ENCODE assay signal across 8 mouse cellular contexts in the genomic region with DNA sequence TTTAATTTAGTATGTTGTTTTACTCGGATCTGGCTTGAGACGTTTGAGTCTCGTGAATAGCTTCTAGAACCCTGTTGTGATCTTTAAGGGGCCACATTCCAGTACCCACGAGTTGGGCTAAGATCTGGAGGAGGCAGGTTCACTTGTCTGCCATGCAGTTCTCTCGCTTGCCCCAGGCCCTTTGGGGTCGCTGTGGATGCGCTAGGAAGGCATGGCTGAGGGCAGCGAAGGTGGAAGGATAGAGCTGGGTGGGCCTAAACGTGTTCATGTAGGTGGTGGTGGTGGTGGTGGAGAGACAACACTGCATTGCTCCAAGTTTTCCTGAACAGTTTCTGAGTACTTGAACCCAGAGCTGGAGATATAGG. TPM values are rescaled to one million over a fixed set of nuclear protein-coding genes. Genes with fewer than 3 reads are reported as not detected.
A peak's percentile ranks its signal among the peaks of the same experiment; 100 is the strongest.
DNase-seq lines count a peak whose midpoint lies in the region; ATAC-seq and TF ChIP-seq lines count a peak whose summit lies in the region.

No protein-coding gene starts in this region.

- intact Hi-C loops in left cerebral cortex, adult 2 months (cut with DNase I) = loop anchor here (5.0 kb wide), 2 partner anchors 209 to 239 kb away; no protein-coding TSS in a partner anchor

- H3K4me3 ChIP-seq in left cerebral cortex, adult 2 months = peak overlapping the region; percentile 61
- H3K4me3 ChIP-seq in embryonic facial prominence, embryonic 11.5 days (ENCODE audit: low read depth, low read length) = peak overlapping the region; percentile 62
- peak overlapping the region; percentile 48 for H3K4me3 ChIP-seq in hindbrain, embryonic 12.5 days
- no peak overlapping the region for H3K4me3 ChIP-seq in liver, embryonic 12.5 days
- H3K4me3 ChIP-seq in neural tube, embryonic 13.5 days = peak overlapping the region; percentile 62

- peaks cover 2% of the 10 kb centered on the region for H3K4me1 ChIP-seq in embryonic facial prominence, embryonic 11.5 days (ENCODE audit: control insufficient read depth, insufficient read depth, low read length)
- peaks cover 26% of the 10 kb centered on the region for H3K4me1 ChIP-seq in hindbrain, embryonic 12.5 days
- H3K4me1 ChIP-seq in liver, embryonic 12.5 days = peaks cover 15% of the 10 kb centered on the region; the same call in 1 of the 2 replicates
- peaks cover 37% of the 10 kb centered on the region for H3K4me1 ChIP-seq in neural tube, embryonic 13.5 days (replicated peaks)

- no peak overlapping the region; the same call in 1 of the 2 replicates for H3K9ac ChIP-seq in embryonic facial prominence, embryonic 11.5 days (replicated peaks; ENCODE audit: low read length)
- H3K9ac ChIP-seq in hindbrain, embryonic 12.5 days = peak overlapping the region; percentile 69
- no peak overlapping the region for H3K9ac ChIP-seq in liver, embryonic 12.5 days
- peak overlapping the region; percentile 82 for H3K9ac ChIP-seq in neural tube, embryonic 13.5 days

- peak overlapping the region; percentile 99 for H3K4me2 ChIP-seq in embryonic facial prominence, embryonic 11.5 days (ENCODE audit: low read depth, low read length)
- peak overlapping the region; percentile 91 for H3K4me2 ChIP-seq in hindbrain, embryonic 12.5 days (replicated peaks)
- H3K4me2 ChIP-seq in liver, embryonic 12.5 days = peak overlapping the region; percentile 72
- peak overlapping the region; percentile 99 for H3K4me2 ChIP-seq in neural tube, embryonic 13.5 days

- peak; percentile 29 for ATAC-seq in activated CD4-positive, CD25-positive, alpha-beta regulatory T cell, adult 4 months
- ATAC-seq in embryonic facial prominence, embryonic 11.5 days (replicated peaks; ENCODE audit: insufficient number of reproducible peaks, low FRiP score, low TSS enrichment, low read depth) = no peak
- ATAC-seq in hindbrain, embryonic 12.5 days (ENCODE audit: low FRiP score) = no peak
- no peak for ATAC-seq in liver, embryonic 12.5 days
- 0 out of 2 replicates have a peak, but pooled peaks have one; percentile 6 for ATAC-seq in neural tube, embryonic 13.5 days (ENCODE audit: low read depth)
- no peak for ATAC-seq in erythroblast, adult 5-6 weeks (replicated peaks; ENCODE audit: low FRiP score, poor library complexity, severe bottlenecking)

- peak; percentile 24 for TF ChIP-seq CTCF in left cerebral cortex, adult 2 months (IDR thresholded peaks at IDR 0.05)

- H3K27ac ChIP-seq in left cerebral cortex, adult 2 months = no peak overlapping the region
- no peak overlapping the region for H3K27ac ChIP-seq in embryonic facial prominence, embryonic 11.5 days (replicated peaks; ENCODE audit: low read depth, low read length)
- H3K27ac ChIP-seq in hindbrain, embryonic 12.5 days = no peak overlapping the region
- no peak overlapping the region for H3K27ac ChIP-seq in liver, embryonic 12.5 days
- H3K27ac ChIP-seq in neural tube, embryonic 13.5 days (replicated peaks) = peak overlapping the region; percentile 78; the same call in 1 of the 2 replicates

- no peaks in the 10 kb centered on the region; the same call in 1 of the 2 replicates for H3K27me3 ChIP-seq in embryonic facial prominence, embryonic 11.5 days (ENCODE audit: control insufficient read depth, insufficient read depth, low read length)
- H3K27me3 ChIP-seq in hindbrain, embryonic 12.5 days = peaks cover 9% of the 10 kb centered on the region
- peaks cover 58% of the 10 kb centered on the region for H3K27me3 ChIP-seq in liver, embryonic 12.5 days (replicated peaks)
- H3K27me3 ChIP-seq in neural tube, embryonic 13.5 days = peaks cover 15% of the 10 kb centered on the region; the same call in 1 of the 2 replicates

- no peak for DNase-seq in left cerebral cortex, adult 2 months (ENCODE audit: extremely low spot score in 1 of 2, low spot score in 2 of 2)
- DNase-seq in left cerebral cortex, adult 8-10 months (ENCODE audit: low spot score in 2 of 2) = no peak
- DNase-seq in embryonic facial prominence, embryonic 11.5 days (ENCODE audit: low spot score) = peak; percentile 78

- WGBS in embryonic facial prominence, embryonic 11.5 days = 1% methylated on average over 9 of the region's 9 CpGs
- WGBS in hindbrain, embryonic 12.5 days = under 1% methylated on average over 9 of the region's 9 CpGs
- WGBS in liver, embryonic 12.5 days (ENCODE audit: insufficient replicate concordance) = 3% methylated on average over 9 of the region's 9 CpGs
- WGBS in neural tube, embryonic 13.5 days = 0% methylated on average over 9 of the region's 9 CpGs

- no peaks in the 10 kb centered on the region for H3K36me3 ChIP-seq in embryonic facial prominence, embryonic 11.5 days (replicated peaks; ENCODE audit: control insufficient read depth, insufficient read depth, low read depth, low read length)
- H3K36me3 ChIP-seq in hindbrain, embryonic 12.5 days = no peaks in the 10 kb centered on the region
- H3K36me3 ChIP-seq in liver, embryonic 12.5 days = no peaks in the 10 kb centered on the region
- H3K36me3 ChIP-seq in neural tube, embryonic 13.5 days = no peaks in the 10 kb centered on the region

- H3K9me3 ChIP-seq in embryonic facial prominence, embryonic 11.5 days (replicated peaks; ENCODE audit: control insufficient read depth, low read length) = no peaks in the 10 kb centered on the region
- no peaks in the 10 kb centered on the region for H3K9me3 ChIP-seq in hindbrain, embryonic 12.5 days (replicated peaks)
- no peaks in the 10 kb centered on the region for H3K9me3 ChIP-seq in liver, embryonic 12.5 days (replicated peaks)
- H3K9me3 ChIP-seq in neural tube, embryonic 13.5 days = no peaks in the 10 kb centered on the region

RNA-seq across cellular contexts. Expression of a gene that starts 2.1 kb away (rescaled TPM):
- total RNA-seq in left cerebral cortex, adult 2 months (2021) = 10 to 100 TPM; 26.9 to 33.7 TPM
- total RNA-seq in left cerebral cortex, adult 8-10 months (2022) = 10 to 100 TPM; 21.3 to 31.7 (median 27.6) TPM
- 1 to 10 TPM; 3.3 to 3.9 TPM for polyA plus RNA-seq in activated CD4-positive, CD25-positive, alpha-beta regulatory T cell, adult 4 months (2017; shearing (Covaris generic))
- 4.4 and 8.1 TPM in 2 replicates for polyA plus RNA-seq in embryonic facial prominence, embryonic 11.5 days (2014; fragmentation: Nextera tagmentation; extraction: Ambion mirVana)
- polyA plus RNA-seq in hindbrain, embryonic 12.5 days (2016; fragmentation: Nextera tagmentation; extraction: Ambion mirVana) = 11.2 and 13.9 TPM in 2 replicates
- 0.32 and 0.42 TPM in 2 replicates for polyA plus RNA-seq in liver, embryonic 12.5 days (2016; fragmentation: Nextera tagmentation; extraction: Ambion mirVana)
- polyA plus RNA-seq in neural tube, embryonic 13.5 days (2015; fragmentation: Nextera tagmentation; extraction: Ambion mirVana) = 13.5 and 14.4 TPM in 2 replicates
- total RNA-seq in erythroblast, adult 5-6 weeks (2015; ENCODE audit: low replicate concordance) = 0.38 TPM in 1 of 2 replicates, not detected in the other
- 0.14 and 0.85 TPM in 2 replicates for total RNA-seq in erythroblast, adult 5-6 weeks (2017; ENCODE audit: low replicate concordance)

Comparison
In these comparisons a context has a peak if more than half of its experiments do, and no peak if none do; other contexts are left out.
1. ATAC-seq: peak in activated CD4-positive, CD25-positive, alpha-beta regulatory T cell, adult 4 months (single experiment) and neural tube, embryonic 13.5 days (single experiment); none in embryonic facial prominence, embryonic 11.5 days (single experiment), hindbrain, embryonic 12.5 days (single experiment), liver, embryonic 12.5 days (single experiment) and erythroblast, adult 5-6 weeks (single experiment).
2. H3K9ac ChIP-seq: peak in hindbrain, embryonic 12.5 days (single experiment) and neural tube, embryonic 13.5 days (single experiment); none in embryonic facial prominence, embryonic 11.5 days (single experiment) and liver, embryonic 12.5 days (single experiment).
3. Peak in every context shown above with its lines, with median percentiles within 50 percentile points of each other: H3K4me2 ChIP-seq.